Mouse (Mus musculus) megakaryocyte, embryonic 14.5 days (primary cell): ENCODE measurements around the gene Maml3. TPM values are rescaled to one million over a fixed set of nuclear protein-coding genes. Genes with fewer than 3 reads are reported as not detected.

Experiments
- H3K27me3 ChIP-seq: replicated peaks from 2 replicates; pipeline ENCODE3; 2012; ENCODE audit warnings: inconsistent platforms
- H3K36me3 ChIP-seq: replicated peaks from 2 replicates; pipeline ENCODE3; 2012; ENCODE audit warnings: low read length, inconsistent platforms, mixed read lengths
- H3K4me1 ChIP-seq: 2 replicates; pipeline ENCODE4 v1.6.1; 2012; ENCODE audit warnings: inconsistent platforms
- H3K4me3 ChIP-seq: replicated peaks from 2 replicates; pipeline ENCODE3; 2012; ENCODE audit warnings: moderate library complexity, mild to moderate bottlenecking, inconsistent platforms
- H3K9me3 ChIP-seq: 2 replicates; pipeline ENCODE4 v1.6.1; 2012; ENCODE audit warnings: inconsistent platforms
- FLI1 ChIP-seq: IDR thresholded peaks from 2 replicates; pipeline ENCODE4 v1.6.1; 2012; ENCODE audit warnings: low read length, inconsistent platforms, mixed read lengths
- GATA1 ChIP-seq: IDR thresholded peaks from 3 replicates; pipeline ENCODE4 v1.6.1; 2012; ENCODE audit warnings: mixed read lengths, low read length, inconsistent platforms, borderline replicate concordance
- polyA plus RNA-seq: library from polyadenylated mRNA; stranded (reverse); fragments of >175 nt; gene quantifications from 2 replicates; pipeline ENCODE4 v1.2.3, GENCODE M21; 2012; ENCODE audit warnings: low replicate concordance; ENCODE audit not compliant: insufficient read depth

Maml3 gene
- polyA plus RNA-seq, 1 experiment = 2.4 TPM

GRCm38 (mm10) chr3:51904357-51904855 is 200.5 kb downstream of the Maml3 start:
- peaks cover 50% of the 10 kb centered on the region for H3K4me1 ChIP-seq
- no peaks in the 10 kb centered on the region for H3K36me3 ChIP-seq
- H3K4me3 ChIP-seq = no peak overlapping the region
- TF ChIP-seq FLI1 (no peak), GATA1 (no peak)
- peaks cover 3% of the 10 kb centered on the region for H3K9me3 ChIP-seq
- H3K27me3 ChIP-seq = no peaks in the 10 kb centered on the region

- TF ChIP-seq FLI1 (no peak), GATA1 (no peak)
- H3K27me3 ChIP-seq = no peaks in the 10 kb centered on the region
Observed at GRCm38 (mm10) chr3:51901151-51901550, 203.7 kb downstream of the Maml3 start.

GRCm38 (mm10) chr3:51894514-51894913 is 210.4 kb downstream of the Maml3 start:
- no peak for TF ChIP-seq FLI1
- TF ChIP-seq GATA1 = no peak
- peaks cover 5% of the 10 kb centered on the region for H3K9me3 ChIP-seq
- no peak overlapping the region for H3K4me3 ChIP-seq

More at GRCm38 (mm10) chr3:51901151-51901550, 203.7 kb downstream of the Maml3 start:
- H3K9me3 ChIP-seq = peaks cover 7% of the 10 kb centered on the region
- peaks cover 41% of the 10 kb centered on the region for H3K4me1 ChIP-seq
- H3K4me3 ChIP-seq = no peak overlapping the region
- no peaks in the 10 kb centered on the region for H3K36me3 ChIP-seq

GRCm38 (mm10) chr3:51891562-51892119 is 213.2 kb downstream of the Maml3 start:
- Histone ChIP-seq H3K4me1 (peaks cover 44% of the 10 kb centered on the region), H3K9me3 (no peaks in the 10 kb centered on the region), H3K4me3 (no peak overlapping the region), H3K27me3 (peaks cover 2% of the 10 kb centered on the region), H3K36me3 (no peaks in the 10 kb centered on the region)
- TF ChIP-seq GATA1 = no peak
- no peak for TF ChIP-seq FLI1

More at GRCm38 (mm10) chr3:51894514-51894913, 210.4 kb downstream of the Maml3 start:
- Histone ChIP-seq H3K4me1 (peaks cover 23% of the 10 kb centered on the region), H3K36me3 (no peaks in the 10 kb centered on the region), H3K27me3 (no peaks in the 10 kb centered on the region)

GRCm38 (mm10) chr3:51890181-51890580 is 214.7 kb downstream of the Maml3 start:
- Histone ChIP-seq H3K4me1 (peaks cover 40% of the 10 kb centered on the region), H3K36me3 (no peaks in the 10 kb centered on the region), H3K27me3 (peaks cover 2% of the 10 kb centered on the region), H3K9me3 (no peaks in the 10 kb centered on the region), H3K4me3 (no peak overlapping the region)
- no peak for TF ChIP-seq GATA1
- TF ChIP-seq FLI1 = no peak

GRCm38 (mm10) chr3:51889776-51890175 is 215.1 kb downstream of the Maml3 start:
- TF ChIP-seq GATA1 = no peak
- no peak for TF ChIP-seq FLI1
- Histone ChIP-seq H3K9me3 (no peaks in the 10 kb centered on the region), H3K36me3 (no peaks in the 10 kb centered on the region), H3K4me1 (peaks cover 40% of the 10 kb centered on the region), H3K27me3 (peaks cover 2% of the 10 kb centered on the region), H3K4me3 (no peak overlapping the region)

- no peak for TF ChIP-seq FLI1
- TF ChIP-seq GATA1 = no peak
- H3K9me3 ChIP-seq = no peaks in the 10 kb centered on the region
- H3K27me3 ChIP-seq = peaks cover 2% of the 10 kb centered on the region
- no peak overlapping the region for H3K4me3 ChIP-seq
- H3K4me1 ChIP-seq = peaks cover 37% of the 10 kb centered on the region
- H3K36me3 ChIP-seq = no peaks in the 10 kb centered on the region
Observed at GRCm38 (mm10) chr3:51888662-51889433, 216.0 kb downstream of the Maml3 start.

- Histone ChIP-seq H3K9me3 (no peaks in the 10 kb centered on the region), H3K4me1 (peaks cover 39% of the 10 kb centered on the region)
- no peak for TF ChIP-seq FLI1
Observed at GRCm38 (mm10) chr3:51888295-51888661, 216.6 kb downstream of the Maml3 start.

GRCm38 (mm10) chr3:51885920-51886319 is 219.0 kb downstream of the Maml3 start:
- Histone ChIP-seq H3K9me3 (no peaks in the 10 kb centered on the region), H3K36me3 (no peaks in the 10 kb centered on the region), H3K4me3 (no peak overlapping the region), H3K4me1 (peaks cover 57% of the 10 kb centered on the region), H3K27me3 (peaks cover 2% of the 10 kb centered on the region)
- TF ChIP-seq GATA1 (no peak), FLI1 (no peak)

More at GRCm38 (mm10) chr3:51888295-51888661, 216.6 kb downstream of the Maml3 start:
- H3K27me3 ChIP-seq = peaks cover 2% of the 10 kb centered on the region
- no peak overlapping the region for H3K4me3 ChIP-seq
- H3K36me3 ChIP-seq = no peaks in the 10 kb centered on the region

GRCm38 (mm10) chr3:51885487-51885886 is 219.4 kb downstream of the Maml3 start:
- Histone ChIP-seq H3K9me3 (no peaks in the 10 kb centered on the region), H3K27me3 (peaks cover 2% of the 10 kb centered on the region), H3K4me3 (no peak overlapping the region), H3K36me3 (no peaks in the 10 kb centered on the region), H3K4me1 (peaks cover 61% of the 10 kb centered on the region)
- TF ChIP-seq GATA1 (no peak), FLI1 (no peak)
